Mouse (Mus musculus) neural tube, embryonic 11.5 days (tissue): Measurements from ENCODE around the gene Tmem184b. TPM values are rescaled to one million over a fixed set of nuclear protein-coding genes. Genes with fewer than 3 reads are reported as not detected.

Experiments used
- ATAC-seq: fragments of 200-750 bp; cut with Nextera tagmentation; 2 replicates; pipeline ENCODE4 v1.8.0; 2017; ENCODE audit warnings: moderate number of reproducible peaks, mild to moderate bottlenecking, moderate TSS enrichment, moderate library complexity; ENCODE audit not compliant: insufficient read depth, low FRiP score, low TSS enrichment
- DNase-seq: peaks from one replicate; pipeline ENCODE4 v3.0.0-alpha.2; 2015; ENCODE audit warnings: low spot score
- H3K27ac ChIP-seq: fragments of 300-500 bp; sonication (generic); 2 replicates; pipeline ENCODE4 v1.5.1; 2014; ENCODE audit warnings: low read depth, mild to moderate bottlenecking, low read length
- H3K27me3 ChIP-seq: fragments of 300-500 bp; sonication (generic); 2 replicates; pipeline ENCODE4 v1.6.1; 2014; ENCODE audit warnings: mild to moderate bottlenecking, low read length, mixed read lengths; ENCODE audit not compliant: control insufficient read depth, insufficient read depth
- H3K36me3 ChIP-seq: fragments of 300-500 bp; sonication (generic); 2 replicates; pipeline ENCODE4 v1.6.1; 2014; ENCODE audit warnings: mild to moderate bottlenecking, low read length, moderate library complexity, mixed read lengths; ENCODE audit not compliant: control insufficient read depth, insufficient read depth
- H3K4me1 ChIP-seq: fragments of 300-500 bp; sonication (generic); 2 replicates; pipeline ENCODE4 v1.6.1; 2014; ENCODE audit warnings: low read length, mixed read lengths; ENCODE audit not compliant: control insufficient read depth, insufficient read depth
- H3K4me2 ChIP-seq: fragments of 300-500 bp; sonication (generic); 2 replicates; pipeline ENCODE4 v1.6.1; 2014; ENCODE audit warnings: low read depth, mild to moderate bottlenecking, moderate library complexity
- H3K4me3 ChIP-seq: fragments of 300-500 bp; sonication (generic); 2 replicates; pipeline ENCODE4 v1.5.1; 2014; ENCODE audit warnings: low read depth, low read length
- H3K9ac ChIP-seq: fragments of 300-500 bp; sonication (generic); 2 replicates; pipeline ENCODE4 v1.6.1; 2014; ENCODE audit warnings: mild to moderate bottlenecking, low read length
- H3K9me3 ChIP-seq: fragments of 300-500 bp; sonication (generic); 2 replicates; pipeline ENCODE4 v1.6.1; 2016; ENCODE audit warnings: low read length; ENCODE audit not compliant: control insufficient read depth
- WGBS: fragments of 180-500 bp; shearing (Covaris S2); extraction: QIAGEN DNeasy Blood & Tissue Kit; methylation state at CpG from one replicate; pipeline ENCODE4 v1.1.7; 2014; 5-methylcytosine and 5-hydroxymethylcytosine counted together
- polyA plus RNA-seq: library from polyadenylated mRNA; unstranded; fragments of >200 nt; fragmentation: Nextera tagmentation; extraction: Ambion mirVana; gene quantifications from 2 replicates; pipeline ENCODE4 v1.2.1, GENCODE M21; 2014

Gene Tmem184b
- polyA plus RNA-seq, 1 experiment from 2014 or later, result 52.9 TPM

GRCm38 (mm10) chr15:79338978-79339377 lies 64.4 kb downstream of the Tmem184b start:
- no peaks in the 10 kb centered on the region for H3K36me3 ChIP-seq
- no peaks in the 10 kb centered on the region for H3K27me3 ChIP-seq
- H3K4me1 ChIP-seq, result no peaks in the 10 kb centered on the region
- H3K9me3 ChIP-seq, result no peaks in the 10 kb centered on the region
- H3K4me3 ChIP-seq, result no peak overlapping the region
- no peak overlapping the region for H3K9ac ChIP-seq
- H3K27ac ChIP-seq, result no peak overlapping the region
- DNase-seq (no peak), ATAC-seq (no peak)
- 71% methylated on average over 5 of the region's 5 CpGs for WGBS
- no peak overlapping the region for H3K4me2 ChIP-seq

DNA sequence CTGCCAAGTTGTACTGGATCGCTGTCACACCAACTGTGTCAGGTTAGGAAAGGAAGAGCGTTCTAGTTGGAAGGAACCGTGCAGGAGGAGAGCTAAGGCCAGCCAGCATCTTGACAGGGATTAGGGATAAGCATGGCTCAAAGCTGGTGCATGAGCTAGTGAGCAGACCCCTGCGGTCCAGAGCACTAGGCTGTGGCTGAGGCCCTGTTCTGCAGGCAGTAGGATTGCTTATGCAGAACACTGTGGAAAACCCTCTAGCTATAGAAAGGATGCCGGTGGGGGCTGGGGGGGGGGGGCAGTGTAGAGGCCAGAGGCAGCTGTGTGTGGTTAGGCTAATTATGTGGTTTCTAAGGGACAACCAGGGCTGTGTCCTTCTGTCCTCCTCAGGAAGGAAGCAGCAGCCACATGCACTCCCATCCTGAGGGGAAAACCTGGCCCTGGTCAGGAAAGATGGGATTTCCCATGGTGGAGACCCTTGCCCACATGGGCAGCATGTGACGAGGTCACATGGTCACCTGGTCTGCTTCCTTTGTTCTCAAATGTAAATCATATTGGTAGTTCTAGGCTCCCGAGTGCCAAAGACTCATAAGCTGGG lies 68.2 kb downstream of the Tmem184b start:
- no peak overlapping the region for H3K27ac ChIP-seq
- ATAC-seq, result no peak

GRCm38 (mm10) chr15:79333409-79333808 lies 70.0 kb downstream of the Tmem184b start:
- Histone ChIP-seq H3K36me3 (no peaks in the 10 kb centered on the region), H3K4me3 (no peak overlapping the region), H3K9ac (no peak overlapping the region), H3K4me1 (no peaks in the 10 kb centered on the region), H3K4me2 (no peak overlapping the region), H3K9me3 (no peaks in the 10 kb centered on the region), H3K27ac (no peak overlapping the region), H3K27me3 (no peaks in the 10 kb centered on the region)
- DNase-seq (no peak), ATAC-seq (no peak)
- 88% methylated on average over 4 of the region's 4 CpGs for WGBS

More for the DNA sequence above, 68.2 kb downstream of the Tmem184b start:
- Histone ChIP-seq H3K36me3 (no peaks in the 10 kb centered on the region), H3K4me2 (no peak overlapping the region), H3K4me3 (no peak overlapping the region), H3K9ac (no peak overlapping the region), H3K9me3 (no peaks in the 10 kb centered on the region), H3K4me1 (no peaks in the 10 kb centered on the region), H3K27me3 (no peaks in the 10 kb centered on the region)
- 69% methylated on average over 7 of the region's 7 CpGs for WGBS
- no peak for DNase-seq

DNA sequence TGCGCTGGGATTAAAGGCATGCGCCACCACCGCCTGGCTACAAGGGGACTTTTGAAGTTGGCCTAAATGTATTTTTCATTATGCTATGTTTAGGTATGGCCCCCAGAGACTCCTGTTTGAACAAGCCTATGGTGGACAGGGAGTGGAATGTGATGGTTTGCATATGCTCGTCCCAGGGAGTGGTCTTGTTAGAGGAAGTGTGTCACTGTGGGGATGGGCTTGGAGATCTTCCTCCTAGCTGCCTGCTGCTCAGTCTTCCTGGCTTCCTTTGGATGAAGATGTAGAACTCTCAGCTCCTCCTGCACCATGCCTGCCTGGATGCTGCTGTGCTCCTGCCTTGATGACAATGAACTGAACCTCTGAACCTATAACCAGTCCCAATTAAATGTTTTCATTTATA lies 72.8 kb downstream of the Tmem184b start:
- Histone ChIP-seq H3K4me3 (no peak overlapping the region), H3K4me2 (no peak overlapping the region), H3K4me1 (peaks cover 5% of the 10 kb centered on the region), H3K27me3 (no peaks in the 10 kb centered on the region), H3K9me3 (no peaks in the 10 kb centered on the region), H3K9ac (no peak overlapping the region), H3K27ac (no peak overlapping the region), H3K36me3 (no peaks in the 10 kb centered on the region)
- WGBS, result 57% methylated on average over 4 of the region's 4 CpGs
- DNase-seq (no peak), ATAC-seq (no peak)

DNA sequence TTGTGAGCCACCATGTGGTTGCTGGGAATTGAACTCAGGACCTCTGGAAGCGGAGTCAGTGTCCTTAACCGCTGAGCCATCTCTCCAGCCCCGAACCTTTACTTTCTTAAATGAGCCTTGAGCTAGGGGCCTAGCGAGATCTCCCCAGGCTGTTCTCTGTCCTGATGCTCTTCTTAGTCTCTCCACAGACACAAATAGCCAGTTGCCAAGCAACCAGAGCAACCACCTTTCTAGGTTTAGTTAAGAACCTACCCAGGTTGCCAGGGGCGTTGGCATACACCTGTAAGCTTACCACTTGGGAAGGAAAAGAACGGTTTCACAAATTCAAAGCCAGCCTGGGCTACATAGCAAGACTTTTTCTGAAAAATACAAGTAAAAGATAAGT lies 73.4 kb downstream of the Tmem184b start:
- Histone ChIP-seq H3K36me3 (no peaks in the 10 kb centered on the region), H3K27ac (no peak overlapping the region), H3K9ac (no peak overlapping the region), H3K27me3 (no peaks in the 10 kb centered on the region), H3K9me3 (no peaks in the 10 kb centered on the region), H3K4me2 (no peak overlapping the region), H3K4me1 (peaks cover 5% of the 10 kb centered on the region), H3K4me3 (no peak overlapping the region)
- WGBS, result 89% methylated on average over 6 of the region's 6 CpGs
- DNase-seq, result no peak
- no peak for ATAC-seq

GRCm38 (mm10) chr15:79329346-79329978 lies 73.9 kb downstream of the Tmem184b start:
- no peak for ATAC-seq
- no peak for DNase-seq
- Histone ChIP-seq H3K9me3 (no peaks in the 10 kb centered on the region), H3K9ac (no peak overlapping the region), H3K27ac (no peak overlapping the region), H3K4me2 (no peak overlapping the region), H3K4me1 (peaks cover 5% of the 10 kb centered on the region), H3K4me3 (no peak overlapping the region), H3K36me3 (no peaks in the 10 kb centered on the region), H3K27me3 (no peaks in the 10 kb centered on the region)
- WGBS, result 97% methylated on average over 6 of the region's 6 CpGs

GRCm38 (mm10) chr15:79328939-79329275 lies 74.5 kb downstream of the Tmem184b start:
- WGBS, result 94% methylated on average over 4 of the region's 4 CpGs
- no peak for ATAC-seq
- H3K27ac ChIP-seq, result no peak overlapping the region

DNA sequence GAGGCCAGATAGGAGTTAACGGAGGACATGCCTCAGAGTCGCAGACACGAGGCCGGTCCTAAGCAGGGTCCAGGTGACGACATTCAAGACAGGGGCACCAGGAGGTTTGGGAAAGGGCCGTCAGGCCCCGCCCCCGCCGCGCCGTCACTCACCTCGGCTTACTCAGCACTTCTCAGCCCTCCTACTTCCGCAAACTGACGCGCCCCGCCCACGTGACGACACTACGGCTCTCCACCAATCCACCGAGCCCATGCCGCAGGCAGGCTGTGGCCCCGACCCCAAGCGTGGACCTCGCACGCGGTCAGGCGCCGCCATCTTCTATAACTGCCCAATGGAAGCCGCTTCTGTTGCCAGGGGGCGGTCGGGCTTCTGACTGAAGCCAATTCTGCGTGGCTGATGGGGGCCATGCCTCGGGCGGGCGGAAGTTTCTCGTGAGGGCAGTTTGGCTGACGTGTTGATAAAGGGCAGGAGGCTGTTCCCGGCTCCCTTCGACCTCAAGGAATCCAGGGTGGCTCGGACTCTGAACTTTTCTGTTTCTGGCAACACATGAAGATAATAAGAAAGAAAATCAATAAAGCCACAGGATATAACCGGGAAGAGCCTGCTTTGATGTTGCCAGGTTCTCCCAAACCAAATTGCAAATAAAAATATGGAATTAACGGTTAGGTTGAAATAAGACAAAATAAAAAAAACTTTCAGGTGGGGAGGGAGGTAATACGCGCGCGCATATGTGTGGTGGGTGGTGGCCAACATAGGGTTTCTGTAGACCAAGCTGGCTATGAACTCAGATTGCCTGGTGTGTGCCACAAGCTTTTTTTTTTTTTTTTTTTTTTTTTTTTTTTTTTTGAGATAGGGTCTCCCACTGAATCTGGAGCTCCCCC lies 75.1 kb downstream of the Tmem184b start, which contains the start of gene Pla2g6:
Gene Pla2g6 (minus strand): TSS at position 333 of the 881 bp plus-strand sequence.
- Histone ChIP-seq H3K27ac (peak within 1 kb of the TSS; percentile 87), H3K4me1 (peaks cover 5% of the 10 kb centered on the region), H3K9me3 (no peaks in the 10 kb centered on the region), H3K27me3 (no peaks in the 10 kb centered on the region), H3K9ac (peak within 1 kb of the TSS; percentile 72), H3K4me2 (peak within 1 kb of the TSS; percentile 94), H3K4me3 (peak within 1 kb of the TSS; percentile 59), H3K36me3 (no peaks in the 10 kb centered on the region)
- DNase-seq, result peak; percentile 100
- 6% methylated on average over 46 of the region's 46 CpGs for WGBS
- peak; percentile 96 for ATAC-seq

More at GRCm38 (mm10) chr15:79328939-79329275, 74.5 kb downstream of the Tmem184b start:
- no peak overlapping the region; the same call in 1 of the 2 replicates for H3K4me3 ChIP-seq
- H3K36me3 ChIP-seq, result no peaks in the 10 kb centered on the region
- H3K4me1 ChIP-seq, result peaks cover 5% of the 10 kb centered on the region
- H3K9me3 ChIP-seq, result no peaks in the 10 kb centered on the region
- no peak for DNase-seq
- no peak overlapping the region for H3K4me2 ChIP-seq
- H3K9ac ChIP-seq, result no peak overlapping the region
- H3K27me3 ChIP-seq, result no peaks in the 10 kb centered on the region
